Mouse (Mus musculus): ENCODE results near the gene Man1c1.

- TF ChIP-seq TAL1 (conservative IDR thresholded peaks at IDR 0.05; ENCODE audit: low read depth, low read length) = no peak
- TF ChIP-seq CTCF (IDR thresholded peaks at IDR 0.05; ENCODE audit: low read depth, low read length) = no peak
These were observed 79.8 kb downstream of the Man1c1 start for GRCm38 (mm10) chr4:134624109-134624862.

Measured in G1E (cell line).